Mouse (Mus musculus): ENCODE measurements at regions not wholly inside any gene's neighbourhood (a gene's known extent, or its start where the extent isn't known, plus 50 kb on each side); places are given as distances from the start of the nearest gene placed in this dataset.

GRCm38 (mm10) chr10:96377549-96377948, 239.3 kb upstream of the Btg1 start:
- Histone ChIP-seq H3K4me3 (ENCODE audit: low read depth, low read length) (no peak overlapping the region), H3K36me3 (ENCODE audit: control insufficient read depth, insufficient read depth, low read length) (no peaks in the 10 kb centered on the region), H3K27me3 (ENCODE audit: control insufficient read depth, insufficient read depth, low read length) (no peaks in the 10 kb centered on the region), H3K9me3 (ENCODE audit: control insufficient read depth, low read length) (no peaks in the 10 kb centered on the region), H3K9ac (ENCODE audit: low read length) (no peak overlapping the region), H3K4me2 (ENCODE audit: low read depth, low read length, severe bottlenecking) (no peak overlapping the region), H3K4me1 (replicated peaks; ENCODE audit: control insufficient read depth, insufficient read depth, low read length) (no peaks in the 10 kb centered on the region), H3K27ac (ENCODE audit: low read depth, low read length) (no peak overlapping the region)
- DNase-seq (ENCODE audit: low spot score) (no peak), ATAC-seq (replicated peaks; ENCODE audit: low FRiP score) (no peak)
- WGBS, result 89% methylated on average over 4 of the region's 4 CpGs

GRCm38 (mm10) chr10:96379016-96379771, 237.6 kb upstream of the Btg1 start:
- no peaks in the 10 kb centered on the region for H3K27me3 ChIP-seq (ENCODE audit: control insufficient read depth, insufficient read depth, low read length)
- no peak for ATAC-seq (replicated peaks; ENCODE audit: low FRiP score)
- H3K4me1 ChIP-seq (replicated peaks; ENCODE audit: control insufficient read depth, insufficient read depth, low read length), result no peaks in the 10 kb centered on the region
- no peaks in the 10 kb centered on the region for H3K36me3 ChIP-seq (ENCODE audit: control insufficient read depth, insufficient read depth, low read length)
- H3K9me3 ChIP-seq (ENCODE audit: control insufficient read depth, low read length), result no peaks in the 10 kb centered on the region
- no peak overlapping the region for H3K4me3 ChIP-seq (ENCODE audit: low read depth, low read length)
- no peak overlapping the region for H3K9ac ChIP-seq (ENCODE audit: low read length)
- WGBS, result 81% methylated on average over 9 of the region's 9 CpGs
- no peak overlapping the region for H3K4me2 ChIP-seq (ENCODE audit: low read depth, low read length, severe bottlenecking)
- no peak for DNase-seq (ENCODE audit: low spot score)
- no peak overlapping the region for H3K27ac ChIP-seq (ENCODE audit: low read depth, low read length)

- no peak for DNase-seq (ENCODE audit: low spot score)
- WGBS, result 91% methylated on average over 6 of the region's 6 CpGs
- Histone ChIP-seq H3K4me2 (ENCODE audit: low read depth, low read length, severe bottlenecking) (no peak overlapping the region), H3K9ac (ENCODE audit: low read length) (no peak overlapping the region), H3K36me3 (ENCODE audit: control insufficient read depth, insufficient read depth, low read length) (no peaks in the 10 kb centered on the region), H3K27ac (ENCODE audit: low read depth, low read length) (no peak overlapping the region), H3K4me3 (ENCODE audit: low read depth, low read length) (no peak overlapping the region), H3K4me1 (replicated peaks; ENCODE audit: control insufficient read depth, insufficient read depth, low read length) (no peaks in the 10 kb centered on the region), H3K9me3 (ENCODE audit: control insufficient read depth, low read length) (no peaks in the 10 kb centered on the region), H3K27me3 (ENCODE audit: control insufficient read depth, insufficient read depth, low read length) (no peaks in the 10 kb centered on the region)
- ATAC-seq (replicated peaks; ENCODE audit: low FRiP score), result no peak
Observed at GRCm38 (mm10) chr10:96381664-96382063, 235.1 kb upstream of the Btg1 start.

GRCm38 (mm10) chr10:96391748-96392147, 225.1 kb upstream of the Btg1 start:
- H3K4me3 ChIP-seq (ENCODE audit: low read depth, low read length), result no peak overlapping the region
- 65% methylated on average over 3 of the region's 3 CpGs for WGBS
- no peak for ATAC-seq (replicated peaks; ENCODE audit: low FRiP score)
- no peak overlapping the region for H3K27ac ChIP-seq (ENCODE audit: low read depth, low read length)
- H3K4me1 ChIP-seq (replicated peaks; ENCODE audit: control insufficient read depth, insufficient read depth, low read length), result no peaks in the 10 kb centered on the region
- H3K27me3 ChIP-seq (ENCODE audit: control insufficient read depth, insufficient read depth, low read length), result no peaks in the 10 kb centered on the region
- H3K4me2 ChIP-seq (ENCODE audit: low read depth, low read length, severe bottlenecking), result no peak overlapping the region
- no peaks in the 10 kb centered on the region for H3K36me3 ChIP-seq (ENCODE audit: control insufficient read depth, insufficient read depth, low read length)
- DNase-seq (ENCODE audit: low spot score), result no peak
- no peak overlapping the region for H3K9ac ChIP-seq (ENCODE audit: low read length)
- no peaks in the 10 kb centered on the region for H3K9me3 ChIP-seq (ENCODE audit: control insufficient read depth, low read length)

- DNase-seq (ENCODE audit: low spot score) (no peak), ATAC-seq (replicated peaks; ENCODE audit: low FRiP score) (no peak)
- no peaks in the 10 kb centered on the region for H3K4me1 ChIP-seq (replicated peaks; ENCODE audit: control insufficient read depth, insufficient read depth, low read length)
Observed at GRCm38 (mm10) chr10:96392836-96393235, 224.0 kb upstream of the Btg1 start.

GRCm38 (mm10) chr10:96394210-96394609, 222.6 kb upstream of the Btg1 start:
- no peak overlapping the region for H3K4me3 ChIP-seq (ENCODE audit: low read depth, low read length)
- no peaks in the 10 kb centered on the region; the same call in 1 of the 2 replicates for H3K4me1 ChIP-seq (replicated peaks; ENCODE audit: control insufficient read depth, insufficient read depth, low read length)
- no peaks in the 10 kb centered on the region for H3K27me3 ChIP-seq (ENCODE audit: control insufficient read depth, insufficient read depth, low read length)
- 96% methylated on average over 3 of the region's 3 CpGs for WGBS
- H3K36me3 ChIP-seq (ENCODE audit: control insufficient read depth, insufficient read depth, low read length), result no peaks in the 10 kb centered on the region
- no peaks in the 10 kb centered on the region for H3K9me3 ChIP-seq (ENCODE audit: control insufficient read depth, low read length)
- no peak overlapping the region for H3K27ac ChIP-seq (ENCODE audit: low read depth, low read length)
- H3K9ac ChIP-seq (ENCODE audit: low read length), result no peak overlapping the region
- DNase-seq (ENCODE audit: low spot score) (no peak), ATAC-seq (replicated peaks; ENCODE audit: low FRiP score) (no peak)
- H3K4me2 ChIP-seq (ENCODE audit: low read depth, low read length, severe bottlenecking), result no peak overlapping the region

More at GRCm38 (mm10) chr10:96392836-96393235, 224.0 kb upstream of the Btg1 start:
- no peaks in the 10 kb centered on the region for H3K27me3 ChIP-seq (ENCODE audit: control insufficient read depth, insufficient read depth, low read length)
- H3K9ac ChIP-seq (ENCODE audit: low read length), result no peak overlapping the region
- no peaks in the 10 kb centered on the region for H3K36me3 ChIP-seq (ENCODE audit: control insufficient read depth, insufficient read depth, low read length)
- no peak overlapping the region for H3K27ac ChIP-seq (ENCODE audit: low read depth, low read length)
- H3K4me3 ChIP-seq (ENCODE audit: low read depth, low read length), result no peak overlapping the region
- H3K4me2 ChIP-seq (ENCODE audit: low read depth, low read length, severe bottlenecking), result no peak overlapping the region
- 88% methylated on average over 1 of the region's 1 CpGs for WGBS
- no peaks in the 10 kb centered on the region for H3K9me3 ChIP-seq (ENCODE audit: control insufficient read depth, low read length)

GRCm38 (mm10) chr10:96395017-96395416, 221.8 kb upstream of the Btg1 start:
- no peak overlapping the region for H3K9ac ChIP-seq (ENCODE audit: low read length)
- no peaks in the 10 kb centered on the region for H3K9me3 ChIP-seq (ENCODE audit: control insufficient read depth, low read length)
- H3K27ac ChIP-seq (ENCODE audit: low read depth, low read length), result no peak overlapping the region
- no peak overlapping the region for H3K4me2 ChIP-seq (ENCODE audit: low read depth, low read length, severe bottlenecking)
- H3K4me3 ChIP-seq (ENCODE audit: low read depth, low read length), result no peak overlapping the region
- H3K36me3 ChIP-seq (ENCODE audit: control insufficient read depth, insufficient read depth, low read length), result no peaks in the 10 kb centered on the region
- DNase-seq (ENCODE audit: low spot score) (no peak), ATAC-seq (replicated peaks; ENCODE audit: low FRiP score) (no peak)
- peaks cover 2% of the 10 kb centered on the region; the same call in 1 of the 2 replicates for H3K4me1 ChIP-seq (replicated peaks; ENCODE audit: control insufficient read depth, insufficient read depth, low read length)
- 89% methylated on average over 3 of the region's 3 CpGs for WGBS
- H3K27me3 ChIP-seq (ENCODE audit: control insufficient read depth, insufficient read depth, low read length), result no peaks in the 10 kb centered on the region

GRCm38 (mm10) chr10:96397931-96398561, 218.8 kb upstream of the Btg1 start:
- no peak for DNase-seq (ENCODE audit: low spot score)
- Histone ChIP-seq H3K4me2 (ENCODE audit: low read depth, low read length, severe bottlenecking) (no peak overlapping the region), H3K27ac (ENCODE audit: low read depth, low read length) (no peak overlapping the region), H3K9me3 (ENCODE audit: control insufficient read depth, low read length) (no peaks in the 10 kb centered on the region), H3K36me3 (ENCODE audit: control insufficient read depth, insufficient read depth, low read length) (no peaks in the 10 kb centered on the region), H3K4me3 (ENCODE audit: low read depth, low read length) (no peak overlapping the region), H3K9ac (ENCODE audit: low read length) (no peak overlapping the region), H3K4me1 (replicated peaks; ENCODE audit: control insufficient read depth, insufficient read depth, low read length) (peaks cover 2% of the 10 kb centered on the region; the same call in 1 of the 2 replicates), H3K27me3 (ENCODE audit: control insufficient read depth, insufficient read depth, low read length) (no peaks in the 10 kb centered on the region)
- peak; percentile 80 for ATAC-seq (replicated peaks; ENCODE audit: low FRiP score)
- 50% methylated on average over 13 of the region's 13 CpGs for WGBS

All from forebrain, embryonic 11.5 days (tissue).